Mouse (Mus musculus) liver, postnatal 0 days (tissue): ENCODE results near the gene Tes3-ps.

Source experiments
- CTCF ChIP-seq: sonication (generic); IDR thresholded peaks from 2 replicates; pipeline ENCODE4 v1.5.1; 2016; ENCODE audit warnings: antibody characterized with exemption, low read depth
- EP300 ChIP-seq: IDR thresholded peaks from 2 replicates; pipeline ENCODE4 v1.6.1; 2016; ENCODE audit warnings: antibody characterized with exemption, low read depth, mild to moderate bottlenecking

DNA sequence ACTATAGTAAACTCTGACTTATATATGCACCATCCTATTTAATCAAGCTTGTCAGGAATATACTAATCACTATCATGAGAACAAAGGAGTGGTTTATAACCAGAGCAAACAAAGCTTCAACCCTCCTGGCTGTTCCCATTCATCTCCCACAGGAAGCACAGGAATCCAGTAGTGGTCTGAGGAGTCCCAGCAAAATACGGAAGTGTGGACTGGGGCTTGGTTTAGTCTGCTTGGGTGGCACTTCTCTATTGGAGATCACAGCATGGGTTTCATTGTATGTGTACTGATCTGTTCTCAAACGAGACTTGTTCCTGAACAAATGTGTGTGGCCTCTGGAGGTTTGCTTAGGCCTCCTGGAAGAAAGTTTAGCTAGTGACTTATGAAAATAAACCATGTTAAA, 25.6 kb downstream of the Tes3-ps start:
- TF ChIP-seq CTCF (no peak), EP300 (no peak)
